Mouse (Mus musculus): ENCODE measurements at regions not wholly inside any gene's neighbourhood (a gene's known extent, or its start where the extent isn't known, plus 50 kb on each side); places are given as distances from the start of the nearest gene placed in this dataset.

DNA sequence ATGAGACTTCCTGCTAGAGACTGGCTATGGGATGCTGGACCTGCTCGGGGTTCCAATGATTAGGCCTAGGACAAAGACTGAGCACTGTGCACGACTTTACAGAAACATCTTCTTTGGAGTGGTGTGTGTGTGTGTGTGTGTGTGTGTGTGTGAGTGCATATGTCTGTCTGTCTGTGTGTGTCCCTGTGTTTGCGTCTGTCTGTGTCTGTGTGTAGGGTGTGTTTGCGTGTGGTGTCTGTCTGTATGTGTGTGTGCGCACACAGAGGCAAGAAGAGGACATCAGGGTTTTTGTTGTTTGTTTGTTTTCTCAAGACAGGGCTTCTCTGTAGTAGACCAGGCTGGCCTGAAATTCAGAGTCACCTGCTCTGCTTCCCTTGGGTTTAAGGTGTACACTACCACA lies 51.9 kb upstream of the Slco4a1 start:
- ATAC-seq (ENCODE audit: low FRiP score), result no peak
- Histone ChIP-seq H3K9me3 (ENCODE audit: control insufficient read depth, low read length) (no peaks in the 10 kb centered on the region), H3K4me1 (ENCODE audit: control insufficient read depth, insufficient read depth, low read length) (no peaks in the 10 kb centered on the region), H3K9ac (ENCODE audit: low read length) (no peak overlapping the region), H3K4me3 (ENCODE audit: low read depth, low read length) (no peak overlapping the region), H3K36me3 (ENCODE audit: control insufficient read depth, insufficient read depth, low read length) (no peaks in the 10 kb centered on the region), H3K4me2 (no peak overlapping the region), H3K27ac (ENCODE audit: low read depth, low read length) (no peak overlapping the region), H3K27me3 (ENCODE audit: control insufficient read depth, insufficient read depth, low read length) (no peaks in the 10 kb centered on the region)
- DNase-seq (ENCODE audit: low spot score, missing footprints), result no peak
- WGBS, result 86% methylated on average over 5 of the region's 5 CpGs

DNA sequence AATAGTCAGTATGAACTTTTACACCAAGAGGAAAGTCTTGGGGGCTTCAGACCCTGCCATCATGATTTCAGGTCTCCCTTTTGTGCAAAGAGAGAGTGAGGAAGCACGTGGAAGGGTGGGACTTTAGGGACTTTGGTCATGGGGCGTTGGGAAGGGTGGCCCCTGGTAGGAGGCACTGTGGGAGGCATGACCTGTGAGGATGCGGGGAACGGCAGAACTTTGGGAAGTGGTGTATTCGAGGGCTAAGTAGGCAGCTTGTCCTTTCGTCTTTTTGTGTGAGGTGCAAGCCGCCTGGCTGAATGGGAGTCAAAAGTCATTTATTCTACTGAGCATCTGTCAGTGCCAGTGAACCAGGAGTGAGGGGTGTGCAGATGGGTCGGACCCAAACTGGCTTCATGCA lies 52.4 kb upstream of the Slco4a1 start:
- 73% methylated on average over 8 of the region's 8 CpGs for WGBS
- no peak for ATAC-seq (ENCODE audit: low FRiP score)
- Histone ChIP-seq H3K4me2 (no peak overlapping the region), H3K4me1 (ENCODE audit: control insufficient read depth, insufficient read depth, low read length) (no peaks in the 10 kb centered on the region), H3K9me3 (ENCODE audit: control insufficient read depth, low read length) (no peaks in the 10 kb centered on the region), H3K36me3 (ENCODE audit: control insufficient read depth, insufficient read depth, low read length) (no peaks in the 10 kb centered on the region), H3K4me3 (ENCODE audit: low read depth, low read length) (no peak overlapping the region), H3K27ac (ENCODE audit: low read depth, low read length) (no peak overlapping the region), H3K9ac (ENCODE audit: low read length) (no peak overlapping the region), H3K27me3 (ENCODE audit: control insufficient read depth, insufficient read depth, low read length) (no peaks in the 10 kb centered on the region)
- peak; percentile 4 for DNase-seq (ENCODE audit: low spot score, missing footprints)

DNA sequence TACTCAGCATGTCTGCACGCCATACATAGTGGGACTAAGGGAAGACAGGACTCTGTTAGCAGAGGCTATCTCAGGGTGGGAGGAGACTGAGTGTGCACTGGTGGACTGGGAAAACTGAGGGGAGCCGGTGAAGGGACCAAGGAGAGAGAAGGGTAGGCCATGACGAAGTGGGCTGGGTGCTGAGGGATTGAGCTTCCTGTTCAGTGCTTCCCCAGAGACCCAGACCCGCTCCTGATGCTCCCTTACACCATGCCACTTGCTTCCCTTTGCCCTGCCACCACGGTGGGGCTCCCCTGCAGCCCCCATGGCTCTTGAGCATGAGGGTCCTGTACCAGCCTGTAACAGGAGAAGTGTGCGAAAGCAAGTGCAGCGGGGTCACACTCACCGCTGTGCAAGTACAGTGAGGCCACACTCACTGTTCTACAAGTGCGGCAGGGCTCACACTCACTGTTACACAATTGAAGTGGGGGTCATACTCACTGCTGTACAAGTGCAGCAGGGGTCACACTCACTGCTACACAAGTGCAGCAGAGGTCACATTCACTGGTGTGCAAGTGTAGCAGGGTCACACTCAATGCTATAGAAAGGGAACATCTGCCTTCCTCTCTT lies 53.1 kb upstream of the Slco4a1 start:
- DNase-seq (ENCODE audit: low spot score, missing footprints), result no peak
- Histone ChIP-seq H3K9me3 (ENCODE audit: control insufficient read depth, low read length) (no peaks in the 10 kb centered on the region), H3K4me3 (ENCODE audit: low read depth, low read length) (no peak overlapping the region), H3K9ac (ENCODE audit: low read length) (no peak overlapping the region), H3K27me3 (ENCODE audit: control insufficient read depth, insufficient read depth, low read length) (no peaks in the 10 kb centered on the region), H3K27ac (ENCODE audit: low read depth, low read length) (no peak overlapping the region), H3K4me1 (ENCODE audit: control insufficient read depth, insufficient read depth, low read length) (no peaks in the 10 kb centered on the region), H3K36me3 (ENCODE audit: control insufficient read depth, insufficient read depth, low read length) (no peaks in the 10 kb centered on the region), H3K4me2 (no peak overlapping the region)
- 86% methylated on average over 9 of the region's 9 CpGs for WGBS
- no peak for ATAC-seq (ENCODE audit: low FRiP score)

DNA sequence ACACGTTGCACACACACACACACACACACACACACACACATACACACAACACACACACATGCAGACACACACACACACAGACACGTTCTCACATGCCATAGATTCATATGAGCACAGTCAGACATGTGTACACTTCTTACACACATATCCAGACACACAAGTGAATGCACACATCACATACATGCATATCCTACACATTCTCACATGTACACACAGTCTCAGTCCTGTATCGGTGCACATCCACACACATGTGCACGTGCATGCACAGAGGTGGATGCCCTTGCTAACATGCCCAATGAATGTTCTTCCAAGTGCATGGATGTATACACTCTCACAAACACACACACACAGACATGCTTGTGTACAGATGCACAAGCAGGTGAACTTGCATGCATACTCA lies 53.6 kb upstream of the Slco4a1 start:
- DNase-seq (ENCODE audit: low spot score, missing footprints) (peak; percentile 45), ATAC-seq (ENCODE audit: low FRiP score) (no peak)
- H3K27ac ChIP-seq (ENCODE audit: low read depth, low read length), result no peak overlapping the region
- no peaks in the 10 kb centered on the region for H3K27me3 ChIP-seq (ENCODE audit: control insufficient read depth, insufficient read depth, low read length)
- 79% methylated on average over 4 of the region's 4 CpGs for WGBS
- H3K4me2 ChIP-seq, result no peak overlapping the region
- H3K4me1 ChIP-seq (ENCODE audit: control insufficient read depth, insufficient read depth, low read length), result no peaks in the 10 kb centered on the region
- no peaks in the 10 kb centered on the region for H3K36me3 ChIP-seq (ENCODE audit: control insufficient read depth, insufficient read depth, low read length)
- no peaks in the 10 kb centered on the region for H3K9me3 ChIP-seq (ENCODE audit: control insufficient read depth, low read length)
- no peak overlapping the region for H3K4me3 ChIP-seq (ENCODE audit: low read depth, low read length)
- no peak overlapping the region for H3K9ac ChIP-seq (ENCODE audit: low read length)

DNA sequence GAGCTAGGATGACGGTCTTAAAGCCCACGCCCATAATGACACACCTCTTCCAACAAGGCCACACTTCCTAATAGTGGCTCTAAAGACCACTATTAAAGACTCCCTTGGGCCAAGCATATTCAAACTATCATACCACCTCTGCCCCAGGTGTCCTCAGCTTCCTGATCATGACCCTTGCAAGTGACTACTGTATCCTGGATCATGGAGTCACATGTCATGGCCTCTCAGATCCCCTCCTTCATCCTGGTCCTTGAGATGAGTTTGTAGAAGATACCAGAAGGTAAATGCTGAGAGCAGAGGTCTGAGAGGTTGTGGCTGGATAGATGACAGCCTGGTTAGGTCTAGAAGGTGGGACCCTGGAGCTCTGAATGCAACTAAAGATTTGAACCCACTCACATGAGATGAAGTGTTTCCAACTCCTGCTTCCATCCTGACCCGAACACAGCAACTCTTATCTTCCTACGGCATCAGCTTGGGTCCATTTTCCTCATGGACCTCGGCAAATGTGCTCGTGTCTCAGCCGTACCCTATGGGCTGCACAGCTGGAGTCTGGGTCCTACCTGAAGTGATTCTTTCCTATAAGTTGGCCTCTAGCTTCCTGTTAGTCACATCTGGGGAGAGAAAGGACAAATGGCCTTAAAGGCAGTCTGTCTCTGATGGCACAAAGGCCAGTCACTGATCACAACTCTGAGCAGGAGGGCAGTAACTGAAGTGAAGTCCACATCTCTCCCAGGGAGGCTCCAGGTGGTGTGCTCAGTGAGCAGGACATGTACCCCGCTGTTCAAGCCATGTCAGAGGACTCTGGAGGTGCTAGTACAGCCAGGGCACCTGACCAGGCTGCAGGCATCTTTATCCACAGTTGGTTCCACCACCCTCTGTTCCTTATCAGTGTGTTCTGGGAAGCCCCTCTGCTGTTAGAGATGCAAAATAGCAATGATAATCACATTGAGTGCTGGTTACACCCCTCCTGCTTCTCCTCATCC lies 54.3 kb upstream of the Slco4a1 start:
- DNase-seq (ENCODE audit: low spot score, missing footprints), result peak; percentile 14
- Histone ChIP-seq H3K27ac (ENCODE audit: low read depth, low read length) (no peak overlapping the region), H3K9ac (ENCODE audit: low read length) (no peak overlapping the region), H3K36me3 (ENCODE audit: control insufficient read depth, insufficient read depth, low read length) (no peaks in the 10 kb centered on the region), H3K27me3 (ENCODE audit: control insufficient read depth, insufficient read depth, low read length) (no peaks in the 10 kb centered on the region), H3K4me2 (no peak overlapping the region), H3K9me3 (ENCODE audit: control insufficient read depth, low read length) (no peaks in the 10 kb centered on the region), H3K4me3 (ENCODE audit: low read depth, low read length) (no peak overlapping the region), H3K4me1 (ENCODE audit: control insufficient read depth, insufficient read depth, low read length) (no peaks in the 10 kb centered on the region)
- WGBS, result 90% methylated on average over 8 of the region's 8 CpGs
- no peak for ATAC-seq (ENCODE audit: low FRiP score)

DNA sequence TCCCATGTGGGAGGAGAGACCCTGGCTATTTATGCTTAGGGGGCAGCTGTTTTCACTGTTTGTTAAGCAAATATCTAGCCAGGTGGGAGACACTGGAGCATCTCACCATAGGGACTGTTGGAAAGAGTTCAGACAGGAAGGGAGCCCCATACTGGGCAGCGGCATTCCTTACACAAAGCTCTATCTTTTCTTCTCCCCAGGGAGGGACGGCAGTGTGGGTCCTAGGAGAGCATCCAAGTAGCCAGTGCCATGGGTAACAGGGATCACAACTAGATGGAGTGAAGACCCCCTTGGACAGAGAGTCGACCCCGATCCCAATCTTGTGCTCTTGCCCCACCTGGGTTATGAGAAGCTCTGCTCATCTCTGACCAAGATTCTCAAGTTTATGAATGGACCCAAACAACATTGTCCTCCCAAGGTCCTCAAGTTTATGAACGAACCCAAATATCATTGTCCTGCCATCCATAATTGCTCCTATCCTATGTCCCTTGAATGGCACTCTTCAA lies 55.5 kb upstream of the Slco4a1 start:
- no peak overlapping the region for H3K27ac ChIP-seq (ENCODE audit: low read depth, low read length)
- no peak overlapping the region for H3K9ac ChIP-seq (ENCODE audit: low read length)
- no peaks in the 10 kb centered on the region for H3K4me1 ChIP-seq (ENCODE audit: control insufficient read depth, insufficient read depth, low read length)
- ATAC-seq (ENCODE audit: low FRiP score), result no peak
- H3K27me3 ChIP-seq (ENCODE audit: control insufficient read depth, insufficient read depth, low read length), result no peaks in the 10 kb centered on the region
- H3K4me3 ChIP-seq (ENCODE audit: low read depth, low read length), result no peak overlapping the region
- no peak overlapping the region for H3K4me2 ChIP-seq
- 87% methylated on average over 5 of the region's 5 CpGs for WGBS
- H3K9me3 ChIP-seq (ENCODE audit: control insufficient read depth, low read length), result no peaks in the 10 kb centered on the region
- no peaks in the 10 kb centered on the region for H3K36me3 ChIP-seq (ENCODE audit: control insufficient read depth, insufficient read depth, low read length)
- no peak for DNase-seq (ENCODE audit: low spot score, missing footprints)

DNA sequence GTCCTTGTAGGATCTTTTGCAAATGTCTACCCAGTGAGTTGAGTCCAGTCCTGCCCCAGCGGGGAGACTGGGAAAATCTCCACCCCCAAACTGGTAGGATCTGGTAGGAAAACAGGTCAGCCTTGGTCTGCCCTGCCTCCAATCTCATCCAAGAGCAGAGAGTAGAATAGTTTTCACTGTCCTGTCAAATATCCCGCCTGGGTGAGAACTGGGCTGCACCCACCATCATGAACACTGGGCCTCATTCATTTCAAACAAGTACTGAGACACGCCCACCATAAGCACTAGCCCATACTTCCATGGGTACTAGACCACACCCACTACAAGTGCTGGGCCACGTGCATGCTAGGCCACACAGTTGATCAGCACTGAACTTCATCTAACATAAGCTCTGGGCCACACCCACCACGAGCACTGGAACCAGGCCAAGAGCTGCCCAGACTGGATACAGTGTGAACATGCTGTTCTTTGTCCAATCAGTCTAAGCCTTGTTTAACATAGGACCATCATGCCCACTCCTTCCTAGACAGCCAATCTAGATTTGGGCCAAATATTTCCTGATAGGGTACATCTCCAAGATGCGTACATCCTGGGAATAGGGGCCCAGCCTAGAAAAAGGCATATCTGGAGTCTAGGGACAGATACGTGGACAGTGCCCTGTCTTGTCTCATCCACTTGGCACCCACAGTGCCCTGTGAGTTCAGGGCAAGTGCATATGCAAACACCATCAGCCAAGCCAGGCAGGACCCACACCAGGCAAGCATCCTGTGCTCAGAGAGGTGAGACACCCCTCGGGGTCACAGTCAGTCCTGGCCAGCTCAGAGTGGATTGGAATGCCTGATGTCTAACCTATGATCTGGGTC lies 56.2 kb upstream of the Slco4a1 start:
- Histone ChIP-seq H3K27ac (ENCODE audit: low read depth, low read length) (no peak overlapping the region), H3K4me1 (ENCODE audit: control insufficient read depth, insufficient read depth, low read length) (no peaks in the 10 kb centered on the region), H3K27me3 (ENCODE audit: control insufficient read depth, insufficient read depth, low read length) (no peaks in the 10 kb centered on the region), H3K4me2 (no peak overlapping the region), H3K4me3 (ENCODE audit: low read depth, low read length) (no peak overlapping the region), H3K9ac (ENCODE audit: low read length) (no peak overlapping the region), H3K9me3 (ENCODE audit: control insufficient read depth, low read length) (no peaks in the 10 kb centered on the region), H3K36me3 (ENCODE audit: control insufficient read depth, insufficient read depth, low read length) (no peaks in the 10 kb centered on the region)
- ATAC-seq (ENCODE audit: low FRiP score), result no peak
- peak; percentile 70 for DNase-seq (ENCODE audit: low spot score, missing footprints)
- 74% methylated on average over 8 of the region's 8 CpGs for WGBS

DNA sequence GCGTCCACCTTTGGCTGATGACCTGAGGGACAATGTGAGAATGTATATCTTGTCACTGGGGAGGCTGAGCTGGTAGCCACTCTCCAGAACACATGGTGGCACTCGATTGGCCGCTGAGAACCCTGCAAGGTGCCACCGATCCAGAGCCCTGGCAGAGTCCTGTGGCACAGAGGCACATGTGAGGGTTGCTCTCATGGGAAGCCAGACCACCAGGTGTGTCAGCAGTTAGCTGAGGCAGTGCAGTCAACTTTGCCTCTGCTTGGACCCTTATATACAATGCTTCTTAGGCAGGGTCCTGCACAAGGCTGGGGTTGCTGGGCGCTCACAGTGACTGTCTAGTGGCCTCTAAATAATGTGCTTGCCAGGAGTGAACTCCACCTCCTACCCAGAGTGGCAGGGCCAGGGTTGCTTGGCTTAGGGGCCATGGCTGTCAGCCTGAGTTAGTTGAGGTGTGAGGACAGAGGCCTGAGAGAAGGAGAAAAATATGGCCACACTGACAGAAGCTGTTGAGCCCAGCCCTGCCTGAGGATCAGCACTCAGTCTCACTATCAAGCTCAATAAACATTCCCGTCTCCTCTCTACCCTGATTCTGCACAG lies 57.1 kb upstream of the Slco4a1 start:
- ATAC-seq (ENCODE audit: low FRiP score), result no peak
- Histone ChIP-seq H3K4me2 (no peak overlapping the region), H3K27ac (ENCODE audit: low read depth, low read length) (no peak overlapping the region), H3K4me1 (ENCODE audit: control insufficient read depth, insufficient read depth, low read length) (no peaks in the 10 kb centered on the region), H3K4me3 (ENCODE audit: low read depth, low read length) (no peak overlapping the region), H3K9me3 (ENCODE audit: control insufficient read depth, low read length) (no peaks in the 10 kb centered on the region), H3K9ac (ENCODE audit: low read length) (no peak overlapping the region), H3K36me3 (ENCODE audit: control insufficient read depth, insufficient read depth, low read length) (no peaks in the 10 kb centered on the region), H3K27me3 (ENCODE audit: control insufficient read depth, insufficient read depth, low read length) (no peaks in the 10 kb centered on the region)
- WGBS, result 86% methylated on average over 6 of the region's 6 CpGs
- DNase-seq (ENCODE audit: low spot score, missing footprints), result peak; percentile 21
